Mouse (Mus musculus): ENCODE results near the gene Hist1h4b. TPM values are rescaled to one million over a fixed set of nuclear protein-coding genes. Genes with fewer than 3 reads are reported as not detected.
"Not testable (repeated sequence)": the region's sequence is repeated elsewhere in the genome, so short reads cannot be mapped to it uniquely, and the experiment has no call there.

The Hist1h4b gene
- polyA plus RNA-seq, 1 experiment from 2014 or later, result 5.9 TPM

- no peaks in the 10 kb centered on the region for H3K36me3 ChIP-seq (ENCODE audit: control insufficient read depth, insufficient read depth, low read length)
- H3K4me2 ChIP-seq (ENCODE audit: low read depth, low read length, severe bottlenecking), result peak overlapping the region; percentile 40
- no peaks in the 10 kb centered on the region; the same call in 1 of the 2 replicates for H3K4me1 ChIP-seq (replicated peaks; ENCODE audit: control insufficient read depth, insufficient read depth, low read length)
- H3K27ac ChIP-seq (ENCODE audit: low read depth, low read length), result peak overlapping the region; percentile 97
- H3K27me3 ChIP-seq (ENCODE audit: control insufficient read depth, insufficient read depth, low read length), result no peaks in the 10 kb centered on the region
- DNase-seq (ENCODE audit: low spot score), result no peak
- under 1% methylated on average over 11 of the region's 11 CpGs for WGBS
- peak; percentile 31; the same call in 1 of the 2 replicates for ATAC-seq (replicated peaks; ENCODE audit: low FRiP score)
- no peaks in the 10 kb centered on the region for H3K9me3 ChIP-seq (ENCODE audit: control insufficient read depth, low read length)
- peak overlapping the region; percentile 36 for H3K4me3 ChIP-seq (ENCODE audit: low read depth, low read length)
- H3K9ac ChIP-seq (ENCODE audit: low read length), result peak overlapping the region; percentile 72
These were observed 5.3 kb upstream of the Hist1h4b start for GRCm38 (mm10) chr13:23751478-23751956.

- Histone ChIP-seq H3K4me2 (ENCODE audit: low read depth, low read length, severe bottlenecking) (peak within 1 kb of the TSS; percentile 56), H3K27ac (ENCODE audit: low read depth, low read length) (peak within 1 kb of the TSS; percentile 97), H3K4me3 (ENCODE audit: low read depth, low read length) (peak within 1 kb of the TSS; percentile 36), H3K9ac (ENCODE audit: low read length) (peak within 1 kb of the TSS; percentile 74)
- H3K4me1 ChIP-seq (replicated peaks; ENCODE audit: control insufficient read depth, insufficient read depth, low read length); H3K27me3 ChIP-seq (ENCODE audit: control insufficient read depth, insufficient read depth, low read length); H3K36me3 ChIP-seq (ENCODE audit: control insufficient read depth, insufficient read depth, low read length); H3K9me3 ChIP-seq (ENCODE audit: control insufficient read depth, low read length): not testable (repeated sequence)
- peak; percentile 91 for ATAC-seq (replicated peaks; ENCODE audit: low FRiP score)
- peak; percentile 91 for DNase-seq (ENCODE audit: low spot score)
- WGBS, result under 1% methylated on average over 16 of the region's 47 CpGs
These were observed 4.6 kb upstream of the Hist1h4b start, which contains the start of gene Hist1h3b for GRCm38 (mm10) chr13:23752067-23752741. Hist1h3b (plus strand) TSS chr13:23752267.

GRCm38 (mm10) chr13:23752742-23753172, 4.1 kb upstream of the Hist1h4b start:
- no peak for ATAC-seq (replicated peaks; ENCODE audit: low FRiP score)

DNA sequence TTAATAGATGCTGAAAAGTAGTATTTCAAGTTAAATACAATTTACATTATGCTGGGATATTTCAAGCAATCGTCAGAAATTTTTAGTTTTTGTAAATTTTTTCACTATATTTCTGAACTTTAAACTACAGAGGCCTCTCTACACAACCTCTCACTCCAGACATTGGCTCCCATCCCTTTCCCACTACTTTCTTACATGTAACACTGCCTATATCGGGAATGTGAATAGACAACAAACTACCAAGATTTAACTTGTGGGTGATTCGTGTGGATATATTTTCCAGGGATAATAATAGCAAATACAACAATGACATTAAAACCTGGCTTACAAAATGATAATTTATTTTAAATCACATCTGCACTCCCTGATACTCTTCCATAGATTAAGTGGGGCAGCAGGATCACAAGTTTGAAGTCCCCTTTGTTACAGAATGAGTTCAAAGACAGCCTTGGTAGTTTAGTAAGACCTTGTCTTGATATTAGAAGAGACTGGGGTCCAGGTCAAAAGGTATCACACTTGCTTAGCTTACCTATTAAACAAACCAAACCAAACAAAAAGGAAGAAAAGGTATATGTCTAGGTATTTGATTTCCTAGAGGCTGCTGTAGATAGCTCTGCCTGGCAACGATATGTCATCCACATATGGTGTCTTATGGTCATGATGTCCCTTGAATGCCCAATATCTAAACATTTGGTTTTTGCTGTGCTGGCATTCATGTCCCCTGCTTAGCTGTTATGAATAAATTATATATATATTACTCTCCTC, 3.3 kb upstream of the Hist1h4b start:
- no peaks in the 10 kb centered on the region for H3K27me3 ChIP-seq (ENCODE audit: control insufficient read depth, insufficient read depth, low read length)
- H3K9ac ChIP-seq (ENCODE audit: low read length), result peak overlapping the region; percentile 74
- H3K4me3 ChIP-seq (ENCODE audit: low read depth, low read length), result peak overlapping the region; percentile 32; the same call in 1 of the 2 replicates
- 0 out of 2 replicates have a peak, but pooled peaks cover 4% of the 10 kb centered on the region for H3K4me1 ChIP-seq (replicated peaks; ENCODE audit: control insufficient read depth, insufficient read depth, low read length)
- H3K4me2 ChIP-seq (ENCODE audit: low read depth, low read length, severe bottlenecking), result peak overlapping the region; percentile 56; the same call in 1 of the 2 replicates
- H3K27ac ChIP-seq (ENCODE audit: low read depth, low read length), result peak overlapping the region; percentile 75
- 60% methylated on average over 4 of the region's 4 CpGs for WGBS
- H3K36me3 ChIP-seq (ENCODE audit: control insufficient read depth, insufficient read depth, low read length), result no peaks in the 10 kb centered on the region
- ATAC-seq (replicated peaks; ENCODE audit: low FRiP score) (no peak), DNase-seq (ENCODE audit: low spot score) (no peak)
- no peaks in the 10 kb centered on the region for H3K9me3 ChIP-seq (ENCODE audit: control insufficient read depth, low read length)

More at GRCm38 (mm10) chr13:23752742-23753172, 4.1 kb upstream of the Hist1h4b start:
- Histone ChIP-seq H3K27me3 (ENCODE audit: control insufficient read depth, insufficient read depth, low read length) (no peaks in the 10 kb centered on the region), H3K9me3 (ENCODE audit: control insufficient read depth, low read length) (no peaks in the 10 kb centered on the region), H3K36me3 (ENCODE audit: control insufficient read depth, insufficient read depth, low read length) (no peaks in the 10 kb centered on the region), H3K27ac (ENCODE audit: low read depth, low read length) (peak overlapping the region; percentile 75), H3K4me1 (replicated peaks; ENCODE audit: control insufficient read depth, insufficient read depth, low read length) (peaks cover 4% of the 10 kb centered on the region; the same call in 1 of the 2 replicates), H3K4me3 (ENCODE audit: low read depth, low read length) (peak overlapping the region; percentile 32), H3K9ac (ENCODE audit: low read length) (peak overlapping the region; percentile 74), H3K4me2 (ENCODE audit: low read depth, low read length, severe bottlenecking) (peak overlapping the region; percentile 56)
- 1% methylated on average over 6 of the region's 6 CpGs for WGBS
- no peak for DNase-seq (ENCODE audit: low spot score)

GRCm38 (mm10) chr13:23755000-23755399, 1.8 kb upstream of the Hist1h4b start:
- H3K27ac ChIP-seq (ENCODE audit: low read depth, low read length), result 0 out of 2 replicates have a peak overlapping the region, but pooled peaks have one; percentile 34
- no peak for ATAC-seq (replicated peaks; ENCODE audit: low FRiP score)

GRCm38 (mm10) chr13:23757211-23757773, 479 bp downstream of the Hist1h4b start:
- Histone ChIP-seq H3K36me3 (ENCODE audit: control insufficient read depth, insufficient read depth, low read length) (no peaks in the 10 kb centered on the region), H3K27me3 (ENCODE audit: control insufficient read depth, insufficient read depth, low read length) (no peaks in the 10 kb centered on the region), H3K27ac (ENCODE audit: low read depth, low read length) (peak overlapping the region; percentile 93), H3K4me3 (ENCODE audit: low read depth, low read length) (peak overlapping the region; percentile 32), H3K4me2 (ENCODE audit: low read depth, low read length, severe bottlenecking) (peak overlapping the region; percentile 69), H3K9me3 (ENCODE audit: control insufficient read depth, low read length) (no peaks in the 10 kb centered on the region), H3K4me1 (replicated peaks; ENCODE audit: control insufficient read depth, insufficient read depth, low read length) (0 out of 2 replicates have a peak, but pooled peaks cover 4% of the 10 kb centered on the region), H3K9ac (ENCODE audit: low read length) (peak overlapping the region; percentile 64)
- DNase-seq (ENCODE audit: low spot score) (peak; percentile 80), ATAC-seq (replicated peaks; ENCODE audit: low FRiP score) (peak; percentile 4)
- WGBS, result under 1% methylated on average over 16 of the region's 23 CpGs

More at GRCm38 (mm10) chr13:23755000-23755399, 1.8 kb upstream of the Hist1h4b start:
- no peaks in the 10 kb centered on the region for H3K27me3 ChIP-seq (ENCODE audit: control insufficient read depth, insufficient read depth, low read length)
- H3K4me2 ChIP-seq (ENCODE audit: low read depth, low read length, severe bottlenecking), result no peak overlapping the region
- H3K4me1 ChIP-seq (replicated peaks; ENCODE audit: control insufficient read depth, insufficient read depth, low read length), result 0 out of 2 replicates have a peak, but pooled peaks cover 4% of the 10 kb centered on the region
- no peaks in the 10 kb centered on the region for H3K9me3 ChIP-seq (ENCODE audit: control insufficient read depth, low read length)
- H3K36me3 ChIP-seq (ENCODE audit: control insufficient read depth, insufficient read depth, low read length), result no peaks in the 10 kb centered on the region
- H3K9ac ChIP-seq (ENCODE audit: low read length), result no peak overlapping the region
- no peak for DNase-seq (ENCODE audit: low spot score)
- H3K4me3 ChIP-seq (ENCODE audit: low read depth, low read length), result no peak overlapping the region

- no peaks in the 10 kb centered on the region for H3K27me3 ChIP-seq (ENCODE audit: control insufficient read depth, insufficient read depth, low read length)
- H3K4me1 ChIP-seq (replicated peaks; ENCODE audit: control insufficient read depth, insufficient read depth, low read length), result 0 out of 2 replicates have a peak, but pooled peaks cover 4% of the 10 kb centered on the region
- no peaks in the 10 kb centered on the region for H3K9me3 ChIP-seq (ENCODE audit: control insufficient read depth, low read length)
- H3K9ac ChIP-seq (ENCODE audit: low read length), result 0 out of 2 replicates have a peak overlapping the region, but pooled peaks have one; percentile 7
- H3K36me3 ChIP-seq (ENCODE audit: control insufficient read depth, insufficient read depth, low read length), result no peaks in the 10 kb centered on the region
- WGBS, result 60% methylated on average over 3 of the region's 3 CpGs
- H3K4me3 ChIP-seq (ENCODE audit: low read depth, low read length), result no peak overlapping the region
- peak overlapping the region; percentile 93; the same call in 1 of the 2 replicates for H3K27ac ChIP-seq (ENCODE audit: low read depth, low read length)
- H3K4me2 ChIP-seq (ENCODE audit: low read depth, low read length, severe bottlenecking), result no peak overlapping the region
- no peak for ATAC-seq (replicated peaks; ENCODE audit: low FRiP score)
- DNase-seq (ENCODE audit: low spot score), result no peak
These were observed 1.1 kb downstream of the Hist1h4b start for GRCm38 (mm10) chr13:23757921-23758320.

- no peaks in the 10 kb centered on the region for H3K9me3 ChIP-seq (ENCODE audit: control insufficient read depth, low read length)
- peak overlapping the region; percentile 13; the same call in 1 of the 2 replicates for H3K27ac ChIP-seq (ENCODE audit: low read depth, low read length)
- no peaks in the 10 kb centered on the region for H3K36me3 ChIP-seq (ENCODE audit: control insufficient read depth, insufficient read depth, low read length)
- 72% methylated on average over 3 of the region's 3 CpGs for WGBS
- ATAC-seq (replicated peaks; ENCODE audit: low FRiP score) (no peak), DNase-seq (ENCODE audit: low spot score) (no peak)
- H3K9ac ChIP-seq (ENCODE audit: low read length), result no peak overlapping the region
- H3K4me1 ChIP-seq (replicated peaks; ENCODE audit: control insufficient read depth, insufficient read depth, low read length), result peaks cover 8% of the 10 kb centered on the region; the same call in 1 of the 2 replicates
- no peaks in the 10 kb centered on the region for H3K27me3 ChIP-seq (ENCODE audit: control insufficient read depth, insufficient read depth, low read length)
- no peak overlapping the region for H3K4me2 ChIP-seq (ENCODE audit: low read depth, low read length, severe bottlenecking)
- no peak overlapping the region for H3K4me3 ChIP-seq (ENCODE audit: low read depth, low read length)
These were observed 2.5 kb downstream of the Hist1h4b start for GRCm38 (mm10) chr13:23759251-23759771.
